Mouse (Mus musculus) limb, embryonic 13.5 days (tissue): ENCODE results near the gene Gbp7. TPM values are rescaled to one million over a fixed set of nuclear protein-coding genes. Genes with fewer than 3 reads are reported as not detected.

ENCODE experiments used
- ATAC-seq: fragments of 200-750 bp; cut with Nextera tagmentation; 2 replicates; pipeline ENCODE4 v1.8.0; 2017; ENCODE audit warnings: low read depth, moderate number of reproducible peaks, moderate TSS enrichment; ENCODE audit not compliant: low FRiP score
- H3K27ac ChIP-seq: fragments of 300-500 bp; sonication (generic); 2 replicates; pipeline ENCODE4 v1.5.1; 2015; ENCODE audit warnings: inconsistent platforms, mild to moderate bottlenecking, moderate library complexity
- H3K27me3 ChIP-seq: fragments of 300-500 bp; sonication (generic); 2 replicates; pipeline ENCODE4 v1.6.1; 2015; ENCODE audit warnings: mild to moderate bottlenecking, inconsistent platforms
- H3K36me3 ChIP-seq: fragments of 300-500 bp; sonication (generic); 2 replicates; pipeline ENCODE4 v1.6.1; 2015; ENCODE audit warnings: inconsistent platforms, mild to moderate bottlenecking, moderate library complexity
- H3K4me1 ChIP-seq: fragments of 300-500 bp; sonication (generic); 2 replicates; pipeline ENCODE4 v1.6.1; 2015; ENCODE audit warnings: inconsistent platforms
- H3K4me2 ChIP-seq: fragments of 300-500 bp; sonication (generic); replicated peaks from 2 replicates; pipeline ENCODE4 v1.6.1; 2015; ENCODE audit warnings: inconsistent platforms, mild to moderate bottlenecking, moderate library complexity
- H3K4me3 ChIP-seq: fragments of 300-500 bp; sonication (generic); 2 replicates; pipeline ENCODE4 v1.5.1; 2015; ENCODE audit warnings: moderate library complexity, mild to moderate bottlenecking, inconsistent platforms
- H3K9ac ChIP-seq: fragments of 300-500 bp; sonication (generic); 2 replicates; pipeline ENCODE4 v1.6.1; 2015; ENCODE audit warnings: mild to moderate bottlenecking, inconsistent platforms
- H3K9me3 ChIP-seq: fragments of 300-500 bp; sonication (generic); 2 replicates; pipeline ENCODE4 v1.6.1; 2016; ENCODE audit warnings: inconsistent platforms
- WGBS: fragments of 180-500 bp; shearing (Covaris S2); methylation state at CpG from one replicate; pipeline ENCODE4 v1.1.7; 2015; 5-methylcytosine and 5-hydroxymethylcytosine counted together
- polyA plus RNA-seq: library from polyadenylated mRNA; unstranded; fragments of >200 nt; fragmentation: Nextera tagmentation; extraction: Ambion mirVana; gene quantifications from 2 replicates; pipeline ENCODE4 v1.2.1, GENCODE M21; 2015

Gene Gbp7
- polyA plus RNA-seq: 1.7 and 2.0 TPM in 2 replicates

GRCm38 (mm10) chr3:142530087-142530953, at the start of gene Gbp7:
Gene Gbp7, plus strand, starts transcription at chr3:142530342.
- Histone ChIP-seq H3K36me3 (no peaks in the 10 kb centered on the region), H3K27me3 (0 out of 2 replicates have a peak, but pooled peaks cover 19% of the 10 kb centered on the region)
- WGBS: 1% methylated on average over 30 of the region's 30 CpGs

GRCm38 (mm10) chr3:142490465-142490864, 39.7 kb upstream of the Gbp7 start:
- peak; percentile 51; the same call in 1 of the 2 replicates for ATAC-seq
- no peaks in the 10 kb centered on the region for H3K36me3 ChIP-seq
- H3K27ac ChIP-seq: no peak overlapping the region
- H3K9me3 ChIP-seq: no peaks in the 10 kb centered on the region
- no peak overlapping the region for H3K4me2 ChIP-seq
- no peak overlapping the region for H3K4me3 ChIP-seq
- H3K9ac ChIP-seq: no peak overlapping the region
- no peaks in the 10 kb centered on the region for H3K4me1 ChIP-seq
- 67% methylated on average over 1 of the region's 1 CpGs for WGBS
- H3K27me3 ChIP-seq: peaks cover 6% of the 10 kb centered on the region; the same call in 1 of the 2 replicates

More at GRCm38 (mm10) chr3:142530087-142530953, at the start of gene Gbp7:
- H3K27ac ChIP-seq: 0 out of 2 replicates have a peak within 1 kb of the TSS, but pooled peaks have one; percentile 11
- peak within 1 kb of the TSS; percentile 60 for H3K4me3 ChIP-seq
- H3K9ac ChIP-seq: peak within 1 kb of the TSS; percentile 70
- no peaks in the 10 kb centered on the region for H3K9me3 ChIP-seq
- ATAC-seq: peak; percentile 84
- peak within 1 kb of the TSS; percentile 95 for H3K4me2 ChIP-seq
- 0 out of 2 replicates have a peak, but pooled peaks cover 2% of the 10 kb centered on the region for H3K4me1 ChIP-seq

GRCm38 (mm10) chr3:142493536-142494061, 36.5 kb upstream of the Gbp7 start, which contains the start of gene Gbp5:
Gene Gbp5, plus strand, starts transcription at chr3:142493978.
- H3K36me3 ChIP-seq: no peaks in the 10 kb centered on the region
- H3K9me3 ChIP-seq: no peaks in the 10 kb centered on the region
- no peaks in the 10 kb centered on the region for H3K4me1 ChIP-seq
- H3K4me3 ChIP-seq: no peak within 1 kb of the TSS
- no peak within 1 kb of the TSS for H3K9ac ChIP-seq
- peaks cover 10% of the 10 kb centered on the region; the same call in 1 of the 2 replicates for H3K27me3 ChIP-seq
- ATAC-seq: no peak; the same call in 1 of the 2 replicates
- H3K4me2 ChIP-seq: no peak within 1 kb of the TSS
- 83% methylated on average over 6 of the region's 6 CpGs for WGBS
- no peak within 1 kb of the TSS for H3K27ac ChIP-seq

GRCm38 (mm10) chr3:142495146-142495655, 34.9 kb upstream of the Gbp7 start:
- no peaks in the 10 kb centered on the region for H3K36me3 ChIP-seq
- H3K4me1 ChIP-seq: no peaks in the 10 kb centered on the region
- 93% methylated on average over 5 of the region's 5 CpGs for WGBS

GRCm38 (mm10) chr3:142496113-142497101, 33.7 kb upstream of the Gbp7 start:
- Histone ChIP-seq H3K36me3 (no peaks in the 10 kb centered on the region), H3K9me3 (no peaks in the 10 kb centered on the region), H3K27me3 (peaks cover 10% of the 10 kb centered on the region; the same call in 1 of the 2 replicates), H3K27ac (no peak overlapping the region), H3K4me1 (no peaks in the 10 kb centered on the region), H3K4me3 (no peak overlapping the region), H3K4me2 (peak overlapping the region; percentile 25; the same call in 1 of the 2 replicates), H3K9ac (no peak overlapping the region)
- 55% methylated on average over 14 of the region's 14 CpGs for WGBS
- ATAC-seq: no peak

More at GRCm38 (mm10) chr3:142495146-142495655, 34.9 kb upstream of the Gbp7 start:
- no peaks in the 10 kb centered on the region for H3K9me3 ChIP-seq
- H3K4me3 ChIP-seq: no peak overlapping the region
- peaks cover 10% of the 10 kb centered on the region; the same call in 1 of the 2 replicates for H3K27me3 ChIP-seq
- H3K27ac ChIP-seq: no peak overlapping the region
- no peak for ATAC-seq
- H3K9ac ChIP-seq: no peak overlapping the region
- H3K4me2 ChIP-seq: no peak overlapping the region

- H3K4me3 ChIP-seq: no peak overlapping the region
- H3K9me3 ChIP-seq: no peaks in the 10 kb centered on the region
- H3K27ac ChIP-seq: no peak overlapping the region
- 63% methylated on average over 15 of the region's 15 CpGs for WGBS
- H3K36me3 ChIP-seq: no peaks in the 10 kb centered on the region
- peaks cover 10% of the 10 kb centered on the region; the same call in 1 of the 2 replicates for H3K27me3 ChIP-seq
- peak overlapping the region; percentile 25; the same call in 1 of the 2 replicates for H3K4me2 ChIP-seq
- no peak overlapping the region for H3K9ac ChIP-seq
- ATAC-seq: no peak
- H3K4me1 ChIP-seq: no peaks in the 10 kb centered on the region
Measured at GRCm38 (mm10) chr3:142497123-142497841, 32.9 kb upstream of the Gbp7 start.

GRCm38 (mm10) chr3:142498941-142499340, 31.2 kb upstream of the Gbp7 start:
- Histone ChIP-seq H3K4me2 (no peak overlapping the region), H3K36me3 (no peaks in the 10 kb centered on the region), H3K27ac (no peak overlapping the region), H3K27me3 (peaks cover 13% of the 10 kb centered on the region; the same call in 1 of the 2 replicates), H3K4me1 (no peaks in the 10 kb centered on the region), H3K9me3 (no peaks in the 10 kb centered on the region), H3K4me3 (no peak overlapping the region), H3K9ac (no peak overlapping the region)
- WGBS: 86% methylated on average over 5 of the region's 5 CpGs
- ATAC-seq: no peak

GRCm38 (mm10) chr3:142528116-142528515, 2.0 kb upstream of the Gbp7 start:
- H3K4me2 ChIP-seq: no peak overlapping the region
- 0 out of 2 replicates have a peak, but pooled peaks cover 16% of the 10 kb centered on the region for H3K27me3 ChIP-seq
- H3K9me3 ChIP-seq: no peaks in the 10 kb centered on the region
- no peak for ATAC-seq
- WGBS: 84% methylated on average over 3 of the region's 3 CpGs
- no peak overlapping the region for H3K27ac ChIP-seq
- no peaks in the 10 kb centered on the region for H3K36me3 ChIP-seq
- H3K4me1 ChIP-seq: 0 out of 2 replicates have a peak, but pooled peaks cover 2% of the 10 kb centered on the region
- no peak overlapping the region for H3K9ac ChIP-seq
- no peak overlapping the region for H3K4me3 ChIP-seq

GRCm38 (mm10) chr3:142529597-142529996, 545 bp upstream of the Gbp7 start:
- 47% methylated on average over 2 of the region's 2 CpGs for WGBS
- Histone ChIP-seq H3K9me3 (no peaks in the 10 kb centered on the region), H3K27me3 (0 out of 2 replicates have a peak, but pooled peaks cover 19% of the 10 kb centered on the region), H3K4me1 (0 out of 2 replicates have a peak, but pooled peaks cover 2% of the 10 kb centered on the region), H3K9ac (0 out of 2 replicates have a peak overlapping the region, but pooled peaks have one; percentile 70), H3K4me3 (peak overlapping the region; percentile 60), H3K4me2 (peak overlapping the region; percentile 95), H3K36me3 (no peaks in the 10 kb centered on the region), H3K27ac (no peak overlapping the region)
- no peak for ATAC-seq

- Histone ChIP-seq H3K9me3 (no peaks in the 10 kb centered on the region), H3K27me3 (0 out of 2 replicates have a peak, but pooled peaks cover 19% of the 10 kb centered on the region), H3K9ac (no peak overlapping the region), H3K4me3 (no peak overlapping the region), H3K36me3 (no peaks in the 10 kb centered on the region), H3K27ac (no peak overlapping the region), H3K4me2 (no peak overlapping the region), H3K4me1 (0 out of 2 replicates have a peak, but pooled peaks cover 2% of the 10 kb centered on the region)
- no peak for ATAC-seq
- WGBS: 88% methylated on average over 3 of the region's 3 CpGs
Measured at GRCm38 (mm10) chr3:142531595-142531994, 1.5 kb downstream of the Gbp7 start.
